Mouse (Mus musculus) stomach, postnatal 0 days (tissue): ENCODE measurements around the gene Cwc22.

Source experiments
- CTCF ChIP-seq: IDR thresholded peaks from 2 replicates; pipeline ENCODE4 v1.5.1; 2016; ENCODE audit warnings: antibody characterized with exemption, low read depth, mild to moderate bottlenecking, moderate library complexity
- EP300 ChIP-seq: optimal IDR thresholded peaks from 2 replicates; pipeline ENCODE3; 2016; ENCODE audit warnings: antibody characterized with exemption

DNA sequence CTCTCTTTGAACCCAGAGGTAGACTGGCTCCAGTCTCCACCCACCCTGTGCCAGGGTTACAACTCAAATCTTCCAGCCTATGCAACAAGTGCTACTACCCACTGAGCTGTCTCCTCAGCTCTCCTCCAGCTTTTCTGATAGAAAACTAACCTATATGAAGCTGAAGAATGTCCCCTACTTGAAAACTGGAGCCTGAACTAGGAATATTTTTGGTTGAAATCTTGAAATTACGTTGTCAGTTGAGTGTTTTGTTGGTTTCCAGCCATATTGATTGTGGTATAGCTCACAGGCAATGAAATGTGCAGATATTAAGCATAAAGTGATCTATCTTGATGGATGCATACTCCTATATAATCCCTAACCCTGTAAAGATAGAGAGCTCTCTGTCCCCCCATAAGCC is 65.8 kb downstream of the Cwc22 start:
- TF ChIP-seq EP300 (no peak), CTCF (no peak)
